Mouse (Mus musculus) kidney, adult 2 months (tissue): ENCODE data around the gene Gm21860.
"Not testable (repeated sequence)": the region's sequence is repeated elsewhere in the genome, so short reads cannot be mapped to it uniquely, and the experiment has no call there.

ENCODE experiments used
- CTCF ChIP-seq: fragments of 200-500 bp; conservative IDR thresholded peaks from 2 replicates; pipeline ENCODE4 v1.5.1; 2011; ENCODE audit warnings: low read depth, mild to moderate bottlenecking, control low read depth, low read length, moderate library complexity, mixed read lengths; ENCODE audit not compliant: insufficient read depth, insufficient read length
- POLR2A ChIP-seq: fragments of 200-500 bp; IDR thresholded peaks from one replicate; pipeline ENCODE4 v1.6.1; 2011; ENCODE audit warnings: low read depth, low read length, control low read depth

DNA sequence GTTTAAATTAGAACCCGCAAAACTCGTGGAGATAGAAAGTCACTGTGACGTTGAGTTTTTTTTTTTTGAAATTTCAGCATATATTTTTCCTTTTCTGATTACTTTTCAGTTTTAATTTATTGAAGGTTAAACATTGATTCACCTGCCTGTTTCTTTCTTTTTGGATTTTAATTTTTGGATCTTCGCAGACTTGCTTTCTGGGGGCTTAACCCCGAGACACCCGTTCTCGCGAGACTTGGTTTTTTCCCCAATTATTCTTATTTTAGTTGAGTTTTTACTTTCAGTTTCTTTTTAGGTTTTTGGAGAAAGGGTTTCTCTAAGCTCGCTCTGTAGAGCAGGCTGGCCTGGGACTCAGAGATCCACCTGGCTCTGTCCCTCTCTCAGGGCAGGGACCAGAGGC is 36.6 kb downstream of the Gm21860 start:
- not testable (repeated sequence) for TF ChIP-seq POLR2A, CTCF
